Mouse (Mus musculus) monocyte, adult 5-6 weeks (primary cell): Measurements from ENCODE around the gene Flt3. TPM values are rescaled to one million over a fixed set of nuclear protein-coding genes. Genes with fewer than 3 reads are reported as not detected.

Experiments used
- ATAC-seq: fragments of 153-309, 156-312 bp; replicated peaks from 2 replicates; pipeline ENCODE4 v1.8.0; 2017; ENCODE audit warnings: mild to moderate bottlenecking; ENCODE audit not compliant: low TSS enrichment, insufficient number of reproducible peaks, severe bottlenecking, poor library complexity, low FRiP score
- total RNA-seq: library from RNA; stranded (forward); fragments of 200-1000, 200-491, 200-594 nt; gene quantifications from 3 replicates; pipeline ENCODE4 v1.2.3, GENCODE M21; 2017

The Flt3 gene
- total RNA-seq, 1 experiment from 2014 or later: 3.9 TPM

DNA sequence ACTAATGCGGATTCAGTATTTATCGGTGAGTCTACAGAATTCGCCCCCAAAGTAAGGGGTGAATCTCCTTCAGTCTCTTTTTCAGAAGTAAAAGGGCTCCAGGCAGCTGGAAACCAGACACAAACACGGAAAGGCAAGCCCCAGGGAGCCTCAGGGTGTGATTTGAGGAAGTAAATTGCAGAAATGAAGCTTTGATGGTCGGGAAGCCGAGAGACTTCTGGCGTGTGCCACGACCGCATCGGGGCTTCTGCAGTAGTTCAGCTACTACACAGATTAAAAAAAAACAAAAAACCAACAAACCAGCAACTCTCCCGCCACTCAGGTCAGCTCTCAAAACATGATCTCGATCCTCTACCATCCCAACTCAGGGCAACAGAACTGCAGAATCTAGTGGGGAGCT, 37.2 kb downstream of the Flt3 start:
- ATAC-seq: peak; percentile 78

DNA sequence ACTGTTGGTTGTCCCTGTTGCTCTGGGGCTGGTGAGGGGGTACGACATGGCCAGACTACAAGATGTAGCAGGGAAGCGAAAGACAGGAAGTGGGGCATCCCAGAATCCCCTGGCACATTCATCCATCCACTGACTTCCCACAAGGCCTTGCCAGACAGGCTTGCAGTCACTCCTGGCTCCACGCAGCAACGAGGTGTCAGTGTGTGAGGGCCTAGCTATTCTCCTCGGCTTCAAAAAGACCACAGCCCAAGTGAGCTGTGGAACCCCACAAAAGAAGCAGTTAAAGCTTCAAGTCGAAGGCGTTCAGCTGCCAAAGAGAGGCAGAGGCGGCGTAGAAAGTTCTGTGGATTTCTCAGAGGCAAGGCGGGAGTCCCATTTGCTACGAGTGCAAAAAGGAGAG, 41.8 kb downstream of the Flt3 start:
- ATAC-seq: no peak

DNA sequence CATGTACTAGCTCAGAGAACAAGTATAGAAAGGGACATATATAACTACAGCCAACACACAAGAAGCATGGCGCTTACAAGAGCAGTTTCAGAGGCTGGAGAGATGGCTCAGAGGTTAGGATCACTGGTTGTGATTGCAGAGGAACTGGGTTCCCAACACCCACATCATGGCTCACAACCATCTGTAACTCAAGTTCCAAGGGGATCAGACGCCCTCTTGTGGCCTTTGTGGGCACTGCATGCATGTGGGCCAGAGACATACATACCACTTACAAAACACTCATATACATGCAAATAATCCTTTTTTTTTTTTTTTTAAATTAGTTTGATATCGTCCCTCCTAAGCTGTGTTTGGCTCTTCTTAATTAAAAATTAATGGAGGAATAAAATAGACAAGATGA, 42.8 kb downstream of the Flt3 start:
- ATAC-seq: no peak

DNA sequence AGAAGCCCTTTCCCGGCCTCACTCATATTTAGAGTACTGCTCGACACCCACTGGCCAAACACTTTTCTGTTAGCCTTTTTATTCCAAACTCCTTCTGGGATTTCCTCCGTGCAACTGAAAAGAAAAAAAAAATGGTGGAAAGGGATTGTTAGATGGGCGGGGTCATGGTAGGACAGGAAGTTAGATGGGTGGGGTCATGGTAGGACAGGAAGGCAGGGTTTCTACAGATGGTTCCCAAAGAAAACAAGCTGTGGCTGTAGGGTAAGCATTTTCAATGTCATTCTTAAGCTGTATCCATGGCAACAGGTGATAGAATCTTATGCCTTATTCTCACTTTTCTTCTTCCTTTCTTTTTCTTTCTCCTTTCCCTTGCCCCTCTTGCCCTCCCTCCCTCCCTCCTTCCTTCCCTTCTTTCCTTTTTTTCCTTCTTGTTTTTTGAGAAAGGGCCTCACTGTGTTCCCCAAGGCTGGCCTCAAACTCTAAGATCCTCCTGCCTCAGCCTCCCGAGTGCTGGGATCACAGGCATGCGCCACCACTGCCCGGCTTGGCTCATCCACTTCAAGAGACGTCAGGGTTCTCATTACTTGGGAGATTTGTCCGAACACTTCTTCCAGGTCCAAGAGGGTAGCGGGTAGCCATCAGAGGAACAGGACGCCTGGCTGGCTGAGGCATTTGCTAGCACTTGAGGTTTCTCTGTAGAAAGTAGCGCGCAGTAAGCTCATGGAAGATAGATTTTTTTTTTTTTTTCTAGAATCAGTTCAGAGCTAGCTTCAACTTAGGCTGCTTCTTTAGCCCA, 43.8 kb downstream of the Flt3 start:
- no peak for ATAC-seq

DNA sequence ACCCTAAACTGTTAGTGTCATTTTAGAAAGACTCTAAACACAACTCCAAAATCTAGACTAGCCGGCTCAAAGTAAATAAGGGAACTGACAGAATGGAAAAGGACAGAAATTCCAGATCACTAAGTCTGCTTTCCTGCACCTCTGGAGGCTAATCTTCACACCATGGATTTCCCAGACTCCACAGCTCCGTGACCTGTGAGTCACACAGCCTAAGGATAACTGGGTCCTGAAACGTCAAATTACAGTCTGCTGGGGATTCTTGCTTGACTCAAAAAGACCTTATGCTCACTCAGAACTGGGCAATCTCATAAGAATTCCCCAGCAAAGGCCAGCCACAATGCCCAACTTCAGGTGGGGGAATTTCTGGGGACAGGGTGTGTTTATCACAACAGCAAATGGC, 44.5 kb downstream of the Flt3 start:
- no peak for ATAC-seq

DNA sequence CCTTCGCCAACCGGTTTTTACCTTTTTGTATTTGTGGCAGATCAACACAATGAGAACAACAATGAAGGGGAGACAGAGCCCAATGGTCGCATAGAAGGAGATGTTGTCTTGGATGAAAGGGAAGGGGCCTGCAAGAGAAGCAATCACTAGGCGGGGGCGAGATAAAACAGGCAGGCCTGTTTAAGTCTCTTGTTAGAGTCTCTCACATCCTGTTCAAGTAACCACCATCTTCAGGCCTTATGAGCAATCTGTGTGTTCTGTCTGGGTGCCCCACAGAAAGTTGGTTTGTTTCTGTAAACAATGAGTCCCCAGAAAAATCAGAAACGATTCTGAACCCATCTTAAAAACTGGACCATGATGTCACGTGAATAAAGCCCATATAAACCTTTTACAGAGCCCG, 45.3 kb downstream of the Flt3 start:
- no peak for ATAC-seq

DNA sequence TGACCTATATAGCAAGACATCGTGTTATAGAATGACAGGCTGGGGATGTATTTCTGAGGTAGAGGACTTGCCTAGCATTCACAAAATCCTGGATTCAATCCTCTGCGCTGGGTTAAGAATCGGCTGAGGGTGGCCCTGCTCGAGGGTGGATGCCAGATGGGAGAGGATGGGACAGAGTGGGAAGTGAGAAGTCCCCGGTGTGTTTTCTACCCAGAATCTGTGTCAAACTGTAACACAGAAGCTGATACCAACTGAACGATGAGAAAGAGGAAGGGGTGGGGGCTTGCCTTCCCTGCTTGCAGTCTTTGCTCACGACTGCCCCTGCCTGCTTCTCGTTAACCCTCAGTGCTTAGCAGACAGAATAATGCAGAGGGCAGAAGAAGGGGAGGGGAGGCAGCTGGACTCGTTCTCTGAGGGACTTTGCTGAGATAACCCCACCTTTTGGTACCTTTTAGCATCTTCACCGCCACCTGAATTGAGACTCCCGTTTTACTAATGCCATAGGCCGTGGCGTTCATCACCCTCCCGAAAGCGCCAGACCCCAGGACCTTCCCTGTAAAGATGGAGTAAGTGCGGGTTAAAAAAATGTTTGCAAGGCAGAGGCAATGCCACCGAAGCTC, 46.0 kb downstream of the Flt3 start:
- 0 out of 2 replicates have a peak, but pooled peaks have one; percentile 32 for ATAC-seq

DNA sequence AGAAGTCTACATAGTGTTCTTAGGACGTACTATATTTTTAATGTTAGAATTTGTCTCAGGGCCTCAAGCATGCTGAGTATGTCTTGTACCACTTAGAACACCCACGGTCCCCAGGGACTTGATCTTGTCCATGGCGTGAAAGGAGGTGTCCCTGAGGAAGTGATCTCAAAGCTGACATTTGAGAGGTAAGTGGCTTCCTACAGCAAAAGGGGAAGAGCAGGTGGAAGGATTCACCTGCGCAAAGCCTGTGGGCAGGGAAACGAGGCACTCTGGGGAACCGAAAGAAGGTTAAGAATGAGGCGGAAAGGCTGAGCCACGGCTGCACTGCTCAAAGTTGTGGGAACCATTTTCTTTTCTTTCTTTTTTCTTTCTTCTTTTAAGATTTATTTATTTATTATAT, 48.4 kb downstream of the Flt3 start:
- no peak for ATAC-seq

DNA sequence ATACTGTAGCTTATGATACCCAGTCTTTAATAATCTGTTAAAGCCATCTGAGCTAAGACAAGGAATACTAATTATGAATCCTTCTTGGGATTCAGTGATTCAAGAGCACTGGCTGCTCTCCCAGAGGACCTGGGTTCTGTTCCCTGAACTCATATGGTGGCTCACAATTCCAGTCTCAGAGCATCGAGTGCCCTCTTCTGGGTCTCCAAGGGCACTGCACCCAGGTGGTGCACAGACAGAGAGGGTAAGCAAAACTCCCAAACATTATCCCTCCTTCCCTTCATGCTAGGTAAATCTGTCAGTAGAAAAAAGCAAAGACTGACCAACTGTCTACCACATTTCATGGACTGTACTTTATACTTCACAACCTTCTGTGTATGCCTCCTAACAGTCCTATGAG, 54.3 kb downstream of the Flt3 start:
- no peak for ATAC-seq

DNA sequence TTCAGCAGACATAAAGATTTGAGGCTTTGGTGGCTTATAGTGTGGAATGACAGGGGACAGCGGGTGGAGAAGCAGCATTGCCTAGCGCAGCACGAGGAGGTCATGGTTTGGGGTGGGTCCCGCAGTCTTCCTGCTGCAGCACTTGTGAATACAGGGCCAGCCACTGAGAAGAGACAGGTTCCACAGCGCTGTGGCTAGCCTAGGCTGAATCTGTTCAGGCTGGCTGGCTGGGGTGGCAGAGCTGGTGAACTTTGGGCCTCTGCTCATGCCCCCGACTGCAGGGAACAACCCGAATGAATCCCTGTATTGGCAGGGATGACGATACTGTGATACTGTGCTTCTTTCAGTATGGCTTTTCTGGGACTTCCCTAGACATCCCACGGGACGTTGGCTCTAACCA, 56.4 kb downstream of the Flt3 start:
- no peak for ATAC-seq

DNA sequence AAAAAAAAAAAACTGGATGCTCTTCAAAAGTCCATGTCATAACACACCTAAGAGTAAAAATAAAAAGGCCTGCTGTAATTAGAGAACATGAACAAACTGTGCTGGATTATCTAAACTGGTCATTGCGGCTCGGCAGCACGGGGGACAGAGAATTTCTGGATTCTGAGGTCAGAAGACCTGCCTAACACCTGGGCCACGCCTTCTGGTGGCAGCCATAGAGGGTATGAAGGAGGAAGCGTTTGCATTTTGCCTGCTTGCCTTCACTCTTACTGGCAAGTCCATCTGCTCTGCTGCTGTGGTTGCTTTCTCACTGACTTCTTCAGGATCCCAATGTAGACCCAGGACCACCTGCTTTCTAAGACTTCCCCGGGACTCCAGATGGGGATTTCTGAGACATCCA, 57.4 kb downstream of the Flt3 start:
- ATAC-seq: no peak

DNA sequence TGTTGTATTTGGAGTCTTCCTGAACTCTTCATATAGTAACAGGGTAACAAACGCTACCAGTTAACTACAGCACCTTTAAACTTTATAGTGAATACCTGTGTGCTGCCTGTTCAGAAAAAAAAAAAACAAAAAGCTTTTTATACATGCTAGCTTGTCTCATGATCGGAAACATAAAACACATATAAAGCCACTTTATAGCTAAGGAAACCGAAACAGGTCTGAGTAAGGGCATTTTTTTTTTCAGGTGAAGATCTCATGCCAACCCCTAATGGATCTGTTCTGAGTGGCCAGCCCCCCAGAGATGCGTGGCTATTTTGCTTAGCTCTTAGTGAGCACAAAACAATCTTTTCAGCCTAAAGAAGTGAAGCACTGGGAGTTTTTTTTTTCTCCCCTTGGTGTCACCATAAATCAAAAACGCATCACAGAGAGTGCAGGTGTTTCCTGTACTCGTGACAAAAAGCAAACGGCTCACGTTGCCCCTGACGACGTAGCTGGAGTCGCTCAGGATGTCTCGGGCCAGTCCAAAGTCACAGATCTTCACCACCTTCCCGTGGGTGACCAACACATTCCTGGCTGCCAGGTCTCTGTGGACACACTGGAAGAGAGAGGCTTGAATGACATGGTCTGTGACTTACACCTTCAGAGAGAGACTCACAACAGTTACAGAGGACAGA, 59.4 kb downstream of the Flt3 start:
- 0 out of 2 replicates have a peak, but pooled peaks have one; percentile 34 for ATAC-seq

DNA sequence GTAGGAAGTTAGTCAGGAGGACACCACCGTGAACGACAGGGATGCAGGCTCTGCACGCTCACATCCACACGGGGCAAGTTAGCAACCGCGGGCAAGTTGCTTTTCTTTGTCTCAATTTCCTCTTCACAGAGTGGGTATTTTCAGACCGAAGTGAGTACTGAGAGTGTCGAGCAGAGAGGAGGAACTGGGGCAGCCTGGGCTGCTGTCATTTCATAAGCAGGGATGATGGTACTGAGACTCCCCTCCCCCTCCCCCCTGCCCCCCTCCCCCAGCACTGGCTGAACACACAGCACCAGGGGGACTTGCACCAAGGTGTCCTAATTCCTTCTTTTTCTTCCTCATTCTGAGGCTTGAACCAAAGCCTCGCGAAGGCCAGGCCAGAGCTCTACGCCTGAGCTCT, 60.7 kb downstream of the Flt3 start:
- peak; percentile 52; the same call in 1 of the 2 replicates for ATAC-seq

DNA sequence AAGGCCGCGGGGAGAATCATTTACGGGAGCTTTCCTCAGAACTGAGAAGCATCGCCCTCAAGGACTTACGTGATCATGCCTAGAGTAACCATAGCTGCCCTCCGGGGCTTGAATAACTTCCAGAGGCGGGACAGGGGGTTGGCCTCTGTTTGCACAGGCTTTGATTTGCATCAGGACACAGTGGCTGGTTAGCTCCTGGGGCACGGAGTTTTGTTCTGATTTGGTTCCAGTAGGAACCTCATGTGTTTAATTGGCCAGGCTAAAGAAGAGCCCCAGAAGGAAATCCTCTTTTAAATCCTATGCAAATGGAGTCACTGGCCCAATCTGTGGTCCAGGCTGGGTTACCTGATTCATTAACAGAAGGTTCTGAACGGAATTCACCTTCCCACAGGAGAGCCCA, 61.3 kb downstream of the Flt3 start:
- no peak for ATAC-seq

DNA sequence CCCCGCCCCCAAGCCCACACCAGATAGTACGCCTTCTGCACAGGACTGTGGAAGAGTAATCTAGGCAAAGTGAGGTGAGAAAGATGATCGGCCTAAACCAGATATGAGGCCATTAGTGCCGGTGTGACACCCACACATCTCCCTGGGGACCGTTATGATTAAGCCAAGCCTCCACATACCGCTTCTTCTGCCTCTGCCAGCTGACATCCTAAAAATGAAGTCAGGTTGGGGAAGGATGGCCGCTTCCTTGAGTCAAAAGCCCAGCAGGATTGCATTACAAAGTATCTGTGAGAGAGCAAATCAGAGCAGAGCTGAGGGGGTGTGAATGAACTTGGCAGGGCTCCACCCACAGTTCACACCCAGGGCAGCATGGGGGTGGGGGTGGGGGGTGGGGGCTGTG, 67.6 kb downstream of the Flt3 start:
- no peak for ATAC-seq

DNA sequence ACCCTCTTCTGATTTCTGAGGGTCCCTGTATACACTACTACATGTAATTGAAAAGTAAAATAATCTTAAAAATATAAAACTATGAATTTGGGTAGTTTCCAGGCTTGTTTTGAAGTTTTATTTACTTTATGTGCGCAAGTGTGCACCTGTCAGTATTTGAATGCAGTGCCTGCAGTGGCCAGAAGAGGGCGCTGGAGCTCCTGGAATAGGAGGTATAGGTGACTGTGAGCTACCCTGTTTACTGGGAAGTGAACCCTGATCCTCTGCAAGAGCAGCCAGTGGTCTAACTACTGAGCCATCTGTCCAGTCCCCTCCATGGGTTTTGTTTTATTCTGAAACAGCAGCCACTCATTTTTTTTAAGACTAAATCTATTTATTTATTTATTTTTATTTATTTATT, 68.7 kb downstream of the Flt3 start:
- ATAC-seq: peak; percentile 68

DNA sequence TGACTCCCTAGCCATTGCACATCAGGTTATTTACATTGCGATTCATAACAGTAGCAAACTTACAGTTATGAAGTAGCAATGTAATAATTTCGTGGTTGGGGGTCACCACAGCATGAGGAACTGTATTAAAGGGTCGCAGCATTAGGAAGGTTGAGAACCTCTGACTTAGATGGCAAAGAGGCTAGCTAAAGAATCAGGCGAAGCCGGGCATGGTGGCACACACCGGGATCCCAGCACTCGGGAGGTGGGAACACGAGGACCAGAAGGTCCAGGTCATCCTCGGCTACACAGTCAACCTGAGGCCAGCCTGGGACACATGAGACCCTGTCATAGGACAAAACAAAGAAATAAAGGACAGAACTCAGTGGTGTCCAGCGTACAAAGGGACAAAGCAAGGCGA, 70.3 kb downstream of the Flt3 start:
- ATAC-seq: no peak

DNA sequence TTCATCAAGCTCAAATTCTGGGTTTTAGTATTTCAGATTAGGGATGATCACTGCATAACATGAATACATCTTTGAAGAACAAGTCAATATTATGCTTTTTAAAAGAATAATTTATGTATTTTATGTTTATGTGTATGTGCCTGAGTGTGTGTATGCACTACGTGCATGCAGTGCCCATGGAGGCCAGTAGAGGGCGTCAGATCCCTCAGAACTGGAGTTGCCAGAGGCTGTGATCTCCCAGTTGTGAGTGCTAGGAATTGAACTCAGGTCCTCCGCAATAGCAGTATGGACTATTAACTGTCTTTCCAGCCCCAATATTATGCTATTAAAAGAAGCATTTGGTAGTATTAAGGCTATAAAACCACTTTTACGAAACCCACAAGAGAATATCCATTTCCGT, 72.7 kb downstream of the Flt3 start:
- ATAC-seq: no peak

DNA sequence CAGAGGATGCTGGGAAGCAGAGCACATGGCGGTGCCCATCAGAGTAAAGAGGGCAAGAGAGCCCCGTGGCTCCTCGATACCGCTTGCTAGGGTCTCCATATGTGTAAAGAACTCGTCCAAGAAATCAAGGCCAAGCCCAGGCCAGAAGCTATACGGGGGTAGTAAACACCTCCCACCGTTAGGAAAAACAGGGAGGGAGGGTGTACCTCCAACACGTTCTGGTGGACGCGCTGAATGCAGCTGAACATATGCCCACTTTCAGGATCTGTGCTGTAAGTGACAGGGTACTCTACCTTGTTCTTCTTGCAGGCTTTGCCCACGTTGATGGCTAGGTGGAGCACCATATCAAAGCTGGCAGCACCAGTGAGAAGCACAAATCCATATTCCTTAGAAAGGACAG, 74.4 kb downstream of the Flt3 start:
- ATAC-seq: no peak
